Mouse (Mus musculus): Measurements from ENCODE around the gene Sestd1. TPM values are rescaled to one million over a fixed set of nuclear protein-coding genes. Genes with fewer than 3 reads are reported as not detected.

The Sestd1 gene
- total and polyA plus RNA-seq, 3 experiments = 0.02 to 0.22 TPM; not detected in 1

DNA sequence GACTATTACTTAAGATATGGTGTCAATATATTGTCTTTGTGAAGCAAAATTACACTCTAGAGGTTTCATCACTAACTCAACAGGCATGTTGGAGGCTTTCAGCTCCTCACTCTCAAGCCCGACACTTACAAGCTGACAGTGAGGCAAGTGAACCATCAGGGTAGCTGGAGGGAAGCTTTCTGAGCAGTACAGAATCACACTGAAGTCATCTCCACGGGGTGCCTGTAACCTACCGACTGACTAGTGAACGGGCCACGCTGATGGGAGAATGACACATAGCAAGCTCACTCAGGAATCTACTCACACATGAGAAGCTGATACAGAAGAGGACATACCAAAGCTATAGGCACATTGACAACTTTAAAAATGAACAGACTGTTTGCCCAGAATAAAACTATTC is 67.5 kb downstream of the Sestd1 start:
- no peaks in the 10 kb centered on the region for H3K36me3 ChIP-seq (replicated peaks)
- no peak for DNase-seq (ENCODE audit: low spot score)
- TF ChIP-seq POLR2AphosphoS5 (IDR thresholded peaks at IDR 0.05; ENCODE audit: insufficient replicate concordance, low read depth, low read length) (no peak), TAL1 (conservative IDR thresholded peaks at IDR 0.05; ENCODE audit: low read depth, low read length) (no peak)
- no peaks in the 10 kb centered on the region for H3K4me1 ChIP-seq (ENCODE audit: insufficient read depth, low read depth, low read length)
- no peak overlapping the region for H3K4me3 ChIP-seq (ENCODE audit: low read depth, low read length)
- H3K27me3 ChIP-seq (ENCODE audit: insufficient read depth, low read length) = no peaks in the 10 kb centered on the region
- H3K9me3 ChIP-seq (replicated peaks) = peaks cover 26% of the 10 kb centered on the region
- no peak for ATAC-seq (ENCODE audit: extremely low read depth, insufficient number of reproducible peaks, low FRiP score, poor library complexity, severe bottlenecking)

DNA sequence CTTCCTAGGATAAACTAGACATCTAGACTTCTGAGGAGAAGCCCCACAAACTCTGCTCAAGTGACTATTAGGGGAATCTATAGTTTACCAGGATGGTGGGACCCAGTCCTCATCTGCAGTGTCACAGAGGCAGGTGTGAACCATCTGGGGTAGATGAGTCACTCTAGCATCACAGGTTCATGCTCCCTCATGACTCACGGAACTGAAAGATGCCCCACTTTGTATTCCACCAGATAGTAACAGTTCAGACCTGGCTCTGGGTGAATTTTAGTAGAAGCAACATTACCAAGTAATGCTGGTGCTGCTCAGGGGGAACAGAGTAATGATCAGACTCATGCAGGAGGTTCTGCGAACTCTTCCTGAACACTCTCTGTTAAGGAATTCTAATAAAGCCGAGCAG is 73.4 kb downstream of the Sestd1 start:
- no peaks in the 10 kb centered on the region for H3K4me1 ChIP-seq (ENCODE audit: insufficient read depth, low read depth, low read length)
- H3K27me3 ChIP-seq (ENCODE audit: insufficient read depth, low read length) = no peaks in the 10 kb centered on the region
- no peaks in the 10 kb centered on the region for H3K36me3 ChIP-seq (replicated peaks)
- no peak for DNase-seq (ENCODE audit: low spot score)
- ATAC-seq (ENCODE audit: extremely low read depth, insufficient number of reproducible peaks, low FRiP score, poor library complexity, severe bottlenecking) = no peak
- no peak overlapping the region for H3K4me3 ChIP-seq (ENCODE audit: low read depth, low read length)
- H3K9me3 ChIP-seq (replicated peaks) = peaks cover 34% of the 10 kb centered on the region
- TF ChIP-seq TAL1 (conservative IDR thresholded peaks at IDR 0.05; ENCODE audit: low read depth, low read length) = no peak
- no peak for TF ChIP-seq CTCF (IDR thresholded peaks at IDR 0.05; ENCODE audit: low read depth, low read length)
- no peak for TF ChIP-seq GATA1 (IDR thresholded peaks at IDR 0.05; ENCODE audit: borderline replicate concordance, low read length)
- TF ChIP-seq POLR2AphosphoS5 (IDR thresholded peaks at IDR 0.05; ENCODE audit: insufficient replicate concordance, low read depth, low read length) = no peak
- TF ChIP-seq GATA2 (IDR thresholded peaks at IDR 0.05; ENCODE audit: borderline replicate concordance, low read depth, low read length) = no peak

DNA sequence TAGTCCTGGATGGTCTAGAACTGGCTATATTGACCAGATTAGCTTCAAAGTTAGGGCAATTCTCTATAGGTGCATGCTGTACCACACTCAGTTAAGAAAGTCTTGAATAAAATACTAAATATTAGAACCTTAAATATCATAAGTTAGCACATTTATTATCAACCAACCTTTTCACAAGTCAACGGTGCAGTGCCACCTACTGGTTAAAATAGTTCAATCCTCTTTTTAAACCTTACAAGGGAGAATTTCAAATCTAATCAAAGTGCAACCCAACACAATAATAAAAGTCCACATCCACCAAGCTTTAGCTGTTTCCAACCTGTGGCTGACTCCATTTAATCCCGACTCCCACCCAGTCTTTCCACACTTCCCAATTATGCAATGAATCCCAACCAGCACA is 76.5 kb downstream of the Sestd1 start:
- no peaks in the 10 kb centered on the region for H3K27me3 ChIP-seq (ENCODE audit: insufficient read depth, low read length)
- DNase-seq (ENCODE audit: low spot score) (no peak), ATAC-seq (ENCODE audit: extremely low read depth, insufficient number of reproducible peaks, low FRiP score, poor library complexity, severe bottlenecking) (no peak)
- no peak overlapping the region for H3K4me3 ChIP-seq (ENCODE audit: low read depth, low read length)
- H3K4me1 ChIP-seq (ENCODE audit: insufficient read depth, low read depth, low read length) = no peaks in the 10 kb centered on the region
- peaks cover 38% of the 10 kb centered on the region for H3K9me3 ChIP-seq (replicated peaks)
- H3K36me3 ChIP-seq (replicated peaks) = no peaks in the 10 kb centered on the region
- no peak for TF ChIP-seq CTCF (IDR thresholded peaks at IDR 0.05; ENCODE audit: low read depth, low read length)
- no peak for TF ChIP-seq GATA1 (IDR thresholded peaks at IDR 0.05; ENCODE audit: borderline replicate concordance, low read length)
- TF ChIP-seq POLR2AphosphoS5 (IDR thresholded peaks at IDR 0.05; ENCODE audit: insufficient replicate concordance, low read depth, low read length) = no peak
- no peak for TF ChIP-seq TAL1 (conservative IDR thresholded peaks at IDR 0.05; ENCODE audit: low read depth, low read length)
- no peak for TF ChIP-seq GATA2 (IDR thresholded peaks at IDR 0.05; ENCODE audit: borderline replicate concordance, low read depth, low read length)

GRCm38 (mm10) chr2:77201900-77202299 is 78.5 kb downstream of the Sestd1 start:
- Histone ChIP-seq H3K9me3 (replicated peaks) (peaks cover 34% of the 10 kb centered on the region), H3K4me1 (ENCODE audit: insufficient read depth, low read depth, low read length) (no peaks in the 10 kb centered on the region), H3K4me3 (ENCODE audit: low read depth, low read length) (no peak overlapping the region), H3K36me3 (replicated peaks) (no peaks in the 10 kb centered on the region), H3K27me3 (ENCODE audit: insufficient read depth, low read length) (no peaks in the 10 kb centered on the region)
- TF ChIP-seq GATA1 (IDR thresholded peaks at IDR 0.05; ENCODE audit: borderline replicate concordance, low read length) = no peak
- ATAC-seq (ENCODE audit: extremely low read depth, insufficient number of reproducible peaks, low FRiP score, poor library complexity, severe bottlenecking) (no peak), DNase-seq (ENCODE audit: low spot score) (no peak)

DNA sequence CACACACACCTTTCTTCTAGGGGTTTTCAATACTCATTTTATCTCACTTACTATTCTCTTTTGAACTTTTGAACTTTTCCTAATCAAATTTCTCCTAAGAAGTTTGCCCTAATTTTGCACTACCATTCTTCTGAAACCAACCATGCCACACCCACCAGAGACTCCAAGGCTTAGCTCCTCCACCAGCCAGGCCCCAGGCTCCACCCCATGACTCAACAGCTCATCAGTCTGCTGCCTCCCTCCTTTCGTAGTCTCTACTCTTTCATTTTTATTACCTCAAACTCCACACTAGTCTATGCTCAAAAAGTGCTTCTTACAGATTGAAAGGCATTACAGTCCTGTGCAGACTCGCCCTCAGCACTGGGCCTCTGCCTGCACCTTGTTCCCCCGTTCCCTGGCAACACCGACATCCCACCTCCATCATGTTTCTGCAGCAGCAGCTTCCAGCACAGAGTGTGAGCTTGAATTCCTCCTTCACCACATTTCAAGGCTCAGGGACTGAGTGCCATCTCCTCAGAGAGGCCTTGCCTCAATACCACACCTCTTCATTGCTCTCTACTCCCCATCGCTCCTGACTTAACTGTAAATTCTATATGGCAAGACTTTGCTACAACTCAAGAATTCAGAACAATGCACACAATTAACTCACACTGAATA is 79.3 kb downstream of the Sestd1 start:
- Histone ChIP-seq H3K27me3 (ENCODE audit: insufficient read depth, low read length) (no peaks in the 10 kb centered on the region), H3K36me3 (replicated peaks) (no peaks in the 10 kb centered on the region), H3K4me1 (ENCODE audit: insufficient read depth, low read depth, low read length) (no peaks in the 10 kb centered on the region), H3K9me3 (replicated peaks) (peaks cover 34% of the 10 kb centered on the region), H3K4me3 (ENCODE audit: low read depth, low read length) (no peak overlapping the region)
- ATAC-seq (ENCODE audit: extremely low read depth, insufficient number of reproducible peaks, low FRiP score, poor library complexity, severe bottlenecking) (no peak), DNase-seq (ENCODE audit: low spot score) (no peak)
- TF ChIP-seq POLR2AphosphoS5 (IDR thresholded peaks at IDR 0.05; ENCODE audit: insufficient replicate concordance, low read depth, low read length) (no peak), TAL1 (conservative IDR thresholded peaks at IDR 0.05; ENCODE audit: low read depth, low read length) (no peak), GATA1 (IDR thresholded peaks at IDR 0.05; ENCODE audit: borderline replicate concordance, low read length) (no peak), CTCF (IDR thresholded peaks at IDR 0.05; ENCODE audit: low read depth, low read length) (no peak), GATA2 (IDR thresholded peaks at IDR 0.05; ENCODE audit: borderline replicate concordance, low read depth, low read length) (no peak)

GRCm38 (mm10) chr2:77200379-77200778 is 80.0 kb downstream of the Sestd1 start:
- DNase-seq (ENCODE audit: low spot score) (no peak), ATAC-seq (ENCODE audit: extremely low read depth, insufficient number of reproducible peaks, low FRiP score, poor library complexity, severe bottlenecking) (no peak)
- Histone ChIP-seq H3K9me3 (replicated peaks) (peaks cover 29% of the 10 kb centered on the region), H3K4me3 (ENCODE audit: low read depth, low read length) (no peak overlapping the region), H3K27me3 (ENCODE audit: insufficient read depth, low read length) (no peaks in the 10 kb centered on the region), H3K36me3 (replicated peaks) (no peaks in the 10 kb centered on the region), H3K4me1 (ENCODE audit: insufficient read depth, low read depth, low read length) (no peaks in the 10 kb centered on the region)
- no peak for TF ChIP-seq GATA1 (IDR thresholded peaks at IDR 0.05; ENCODE audit: borderline replicate concordance, low read length)
- no peak for TF ChIP-seq TAL1 (conservative IDR thresholded peaks at IDR 0.05; ENCODE audit: low read depth, low read length)
- TF ChIP-seq POLR2AphosphoS5 (IDR thresholded peaks at IDR 0.05; ENCODE audit: insufficient replicate concordance, low read depth, low read length) = no peak
- TF ChIP-seq CTCF (IDR thresholded peaks at IDR 0.05; ENCODE audit: low read depth, low read length) = no peak
- no peak for TF ChIP-seq GATA2 (IDR thresholded peaks at IDR 0.05; ENCODE audit: borderline replicate concordance, low read depth, low read length)

DNA sequence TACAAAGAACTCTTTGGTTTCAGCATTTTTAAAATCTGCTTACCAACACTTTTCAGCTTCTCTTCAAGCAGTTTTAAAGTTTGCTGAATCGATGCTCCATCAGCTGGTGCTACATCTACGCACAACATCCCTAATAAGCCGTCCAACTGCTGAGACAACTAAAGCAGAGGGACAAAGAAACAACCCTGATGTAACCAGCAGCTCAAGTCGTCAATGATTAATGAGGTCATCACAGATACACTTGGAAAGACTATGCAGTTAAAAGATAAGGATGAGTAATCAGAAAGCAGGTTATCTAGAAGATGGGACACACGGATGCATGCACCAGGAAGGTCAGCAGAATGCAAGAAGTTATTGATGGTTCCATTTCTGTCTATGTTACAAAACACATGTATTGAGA is 82.1 kb downstream of the Sestd1 start:
- ATAC-seq (ENCODE audit: extremely low read depth, insufficient number of reproducible peaks, low FRiP score, poor library complexity, severe bottlenecking) = no peak
- Histone ChIP-seq H3K9me3 (replicated peaks) (peaks cover 37% of the 10 kb centered on the region), H3K36me3 (replicated peaks) (no peaks in the 10 kb centered on the region), H3K4me1 (ENCODE audit: insufficient read depth, low read depth, low read length) (no peaks in the 10 kb centered on the region), H3K4me3 (ENCODE audit: low read depth, low read length) (no peak overlapping the region), H3K27me3 (ENCODE audit: insufficient read depth, low read length) (no peaks in the 10 kb centered on the region)
- TF ChIP-seq TAL1 (conservative IDR thresholded peaks at IDR 0.05; ENCODE audit: low read depth, low read length) = no peak
- TF ChIP-seq GATA1 (IDR thresholded peaks at IDR 0.05; ENCODE audit: borderline replicate concordance, low read length) = no peak
- no peak for TF ChIP-seq GATA2 (IDR thresholded peaks at IDR 0.05; ENCODE audit: borderline replicate concordance, low read depth, low read length)
- TF ChIP-seq CTCF (IDR thresholded peaks at IDR 0.05; ENCODE audit: low read depth, low read length) = no peak
- no peak for TF ChIP-seq POLR2AphosphoS5 (IDR thresholded peaks at IDR 0.05; ENCODE audit: insufficient replicate concordance, low read depth, low read length)
- DNase-seq (ENCODE audit: low spot score) = no peak
